Mouse (Mus musculus) frontal cortex, postnatal 25 days (tissue): Measurements from ENCODE around the gene Mcub.
A peak's percentile ranks its signal among the peaks of the same experiment; 100 is the strongest.

Source experiments
- DNase-seq, 2 experiments: peaks; one replicate each; pipeline ENCODE4 v3.0.0; 2022; ENCODE audit warnings: low spot score in 2 of 2

Gene Mcub

GRCm38 (mm10) chr3:129896591-129896990 is 73.4 kb downstream of the Mcub start:
- DNase-seq: no peak

GRCm38 (mm10) chr3:129893143-129893542 is 76.9 kb downstream of the Mcub start:
- DNase-seq: no peak

- no peak for DNase-seq
These were observed 78.0 kb downstream of the Mcub start for GRCm38 (mm10) chr3:129892003-129892402.

- DNase-seq: no peak
These were observed 82.1 kb downstream of the Mcub start for GRCm38 (mm10) chr3:129887779-129888517.

- no peak for DNase-seq
These were observed 83.6 kb downstream of the Mcub start for GRCm38 (mm10) chr3:129886430-129886829.

GRCm38 (mm10) chr3:129885577-129885976 is 84.4 kb downstream of the Mcub start:
- DNase-seq: no peak

GRCm38 (mm10) chr3:129880925-129881593 is 88.9 kb downstream of the Mcub start:
- DNase-seq: no peak

GRCm38 (mm10) chr3:129879913-129880312 is 90.1 kb downstream of the Mcub start:
- DNase-seq: no peak

- DNase-seq: no peak
These were observed 90.8 kb downstream of the Mcub start for GRCm38 (mm10) chr3:129879131-129879757.

- peak; percentile 69 to 90 for DNase-seq
These were observed 91.5 kb downstream of the Mcub start, which contains the start of gene Pla2g12a for GRCm38 (mm10) chr3:129878405-129879021. Gene Pla2g12a, plus strand, starts transcription at chr3:129878606.

GRCm38 (mm10) chr3:129877327-129877726 is 92.7 kb downstream of the Mcub start:
- DNase-seq: no peak
